Comparison of ENCODE assay signal across 9 mouse cellular contexts in genomic region chr12:9438575-9439161, GRCm38 (mm10).
A peak's percentile ranks its signal among the peaks of the same experiment; 100 is the strongest.
DNase-seq lines count a peak whose midpoint lies in the region; ATAC-seq and TF ChIP-seq lines count a peak whose summit lies in the region.
"Had no signal": no experiment of that assay in that cellular context is flagged by ENCODE, and none has a peak within 500 bp of the region (broad histone marks: within the 10 kb centered on the region; RNA-seq: fewer than 3 reads in every experiment).

No protein-coding gene starts in this region.

- no peak overlapping the region for H3K27ac ChIP-seq in embryonic facial prominence, embryonic 11.5 days (replicated peaks; ENCODE audit: low read depth, low read length)
- H3K27ac ChIP-seq in heart, embryonic 16.5 days (ENCODE audit: low read length) = no peak overlapping the region
- H3K27ac ChIP-seq in layer of hippocampus, adult 2 months = no peak overlapping the region
- H3K27ac ChIP-seq: midbrain, embryonic 12.5 days had no signal

- H3K4me2 ChIP-seq in embryonic facial prominence, embryonic 11.5 days (ENCODE audit: low read depth, low read length) = no peak overlapping the region
- peak overlapping the region; percentile 39 for H3K4me2 ChIP-seq in heart, embryonic 16.5 days (ENCODE audit: low read depth, low read length)
- H3K4me2 ChIP-seq in myocyte (ENCODE audit: low read depth) = peak overlapping the region; percentile 28
- H3K4me2 ChIP-seq: midbrain, embryonic 12.5 days had no signal

- DNase-seq in kidney, postnatal 10 days = peak; percentile 7
- no peak for DNase-seq in kidney, adult 8-10 months
- peak; percentile 46 for DNase-seq in embryonic facial prominence, embryonic 11.5 days (ENCODE audit: low spot score)
- DNase-seq in layer of hippocampus, adult 2 months (ENCODE audit: low spot score in 2 of 2) = no peak
- DNase-seq in frontal cortex, postnatal 10 days (ENCODE audit: low spot score in 2 of 2) = no peak

- no peak overlapping the region for H3ac ChIP-seq in myocyte (ENCODE audit: control insufficient read depth, insufficient read length)

- no peaks in the 10 kb centered on the region for H3K27me3 ChIP-seq in embryonic facial prominence, embryonic 11.5 days (ENCODE audit: control insufficient read depth, insufficient read depth, low read length)
- no peaks in the 10 kb centered on the region for H3K27me3 ChIP-seq in heart, embryonic 16.5 days (ENCODE audit: control insufficient read depth, insufficient read depth, low read length)
- H3K27me3 ChIP-seq in myocyte (ENCODE audit: control insufficient read depth, insufficient read depth, insufficient read length) = no peaks in the 10 kb centered on the region
- H3K27me3 ChIP-seq: midbrain, embryonic 12.5 days had no signal

- no peaks in the 10 kb centered on the region for H3K4me1 ChIP-seq in embryonic facial prominence, embryonic 11.5 days (ENCODE audit: control insufficient read depth, insufficient read depth, low read length)
- no peaks in the 10 kb centered on the region for H3K4me1 ChIP-seq in heart, embryonic 16.5 days (ENCODE audit: control insufficient read depth, insufficient read depth, low read length)
- H3K4me1 ChIP-seq: midbrain, embryonic 12.5 days had no signal

- H3K9me3 ChIP-seq in embryonic facial prominence, embryonic 11.5 days (replicated peaks; ENCODE audit: control insufficient read depth, low read length) = no peaks in the 10 kb centered on the region
- no peaks in the 10 kb centered on the region for H3K9me3 ChIP-seq in heart, embryonic 16.5 days (replicated peaks; ENCODE audit: control insufficient read depth, low read length)
- H3K9me3 ChIP-seq: midbrain, embryonic 12.5 days had no signal

- TF ChIP-seq CTCF in layer of hippocampus, adult 2 months (conservative IDR thresholded peaks at IDR 0.05) = no peak

- no peak overlapping the region for H3K9ac ChIP-seq in embryonic facial prominence, embryonic 11.5 days (replicated peaks; ENCODE audit: low read length)
- no peak overlapping the region for H3K9ac ChIP-seq in heart, embryonic 16.5 days (ENCODE audit: low read length)
- H3K9ac ChIP-seq: midbrain, embryonic 12.5 days had no signal

- H3K4me3 ChIP-seq in embryonic facial prominence, embryonic 11.5 days (ENCODE audit: low read depth, low read length) = no peak overlapping the region
- H3K4me3 ChIP-seq in heart, embryonic 16.5 days (ENCODE audit: low read length) = peak overlapping the region; percentile 9; the same call in 1 of the 2 replicates
- no peak overlapping the region for H3K4me3 ChIP-seq in myocyte
- H3K4me3 ChIP-seq in layer of hippocampus, adult 2 months = no peak overlapping the region
- H3K4me3 ChIP-seq: midbrain, embryonic 12.5 days had no signal

- H3K79me2 ChIP-seq in myocyte (ENCODE audit: control insufficient read depth, insufficient read depth) = no peaks in the 10 kb centered on the region

- 42% methylated on average over 9 of the region's 9 CpGs for WGBS in embryonic facial prominence, embryonic 11.5 days
- 14% methylated on average over 9 of the region's 9 CpGs for WGBS in heart, embryonic 16.5 days

- ATAC-seq in embryonic facial prominence, embryonic 11.5 days (replicated peaks; ENCODE audit: insufficient number of reproducible peaks, low FRiP score, low TSS enrichment, low read depth) = no peak
- ATAC-seq in heart, embryonic 16.5 days (replicated peaks; ENCODE audit: extremely low read depth, insufficient read depth, low FRiP score) = no peak
- ATAC-seq in megakaryocyte-erythroid progenitor cell, adult 5-6 weeks (replicated peaks; ENCODE audit: low FRiP score, low TSS enrichment, poor library complexity, severe bottlenecking) = no peak

- H3K36me3 ChIP-seq in embryonic facial prominence, embryonic 11.5 days (replicated peaks; ENCODE audit: control insufficient read depth, insufficient read depth, low read depth, low read length) = no peaks in the 10 kb centered on the region
- no peaks in the 10 kb centered on the region for H3K36me3 ChIP-seq in heart, embryonic 16.5 days (ENCODE audit: control insufficient read depth, insufficient read depth)
- no peaks in the 10 kb centered on the region for H3K36me3 ChIP-seq in myocyte (ENCODE audit: control insufficient read depth, insufficient read depth)
- H3K36me3 ChIP-seq: midbrain, embryonic 12.5 days had no signal

- no peak for TF ChIP-seq POLR2A in myocyte (IDR thresholded peaks at IDR 0.05; ENCODE audit: insufficient read length, low read depth)

TF ChIP-seq in myocyte, 11 proteins besides CTCF, POLR2A, EP300 and RAD21:
- TF ChIP-seq CEBPB (IDR thresholded peaks at IDR 0.05; ENCODE audit: insufficient read depth, poor library complexity, severe bottlenecking) = no peak
- no peak for TF ChIP-seq MYOG (IDR thresholded peaks at IDR 0.05; ENCODE audit: control insufficient read depth in 1 of 3, insufficient read depth in 1 of 3, insufficient read length in 2 of 3, low read depth in 2 of 3)
- TF ChIP-seq REST (IDR thresholded peaks at IDR 0.05; ENCODE audit: insufficient read depth, insufficient read length) = no peak
- TF ChIP-seq E2F4 (IDR thresholded peaks at IDR 0.05; ENCODE audit: insufficient read depth) = no peak
- no peak for TF ChIP-seq MAX (IDR thresholded peaks at IDR 0.05; ENCODE audit: low read depth)
- no peak for TF ChIP-seq TCF12 (IDR thresholded peaks at IDR 0.05; ENCODE audit: insufficient read depth, poor library complexity, severe bottlenecking)
- no peak for TF ChIP-seq POLR2AphosphoS2 (IDR thresholded peaks at IDR 0.05; ENCODE audit: insufficient read length, low read depth)
- TF ChIP-seq TCF3 (IDR thresholded peaks at IDR 0.05; ENCODE audit: insufficient read length, low read depth) = no peak
- TF ChIP-seq MYOD1 (IDR thresholded peaks at IDR 0.05; ENCODE audit: control insufficient read depth in 1 of 3, insufficient read length in 2 of 3, low read depth in 2 of 3) = no peak
- TF ChIP-seq USF1 (IDR thresholded peaks at IDR 0.05; ENCODE audit: low read depth) = no peak
- no peak for TF ChIP-seq SRF (IDR thresholded peaks at IDR 0.05; ENCODE audit: control insufficient read depth, insufficient read length, low read depth)

Comparison
In these comparisons a context has a peak if more than half of its experiments do, and no peak if none do; other contexts are left out.
1. DNase-seq: peak in kidney, postnatal 10 days (single experiment) and embryonic facial prominence, embryonic 11.5 days (single experiment); none in kidney, adult 8-10 months (0 of 2), layer of hippocampus, adult 2 months (0 of 2) and frontal cortex, postnatal 10 days (0 of 2).